Mouse (Mus musculus): ENCODE measurements around the gene Rfxank.
A peak's percentile ranks its signal among the peaks of the same experiment; 100 is the strongest.

Gene Rfxank

DNA sequence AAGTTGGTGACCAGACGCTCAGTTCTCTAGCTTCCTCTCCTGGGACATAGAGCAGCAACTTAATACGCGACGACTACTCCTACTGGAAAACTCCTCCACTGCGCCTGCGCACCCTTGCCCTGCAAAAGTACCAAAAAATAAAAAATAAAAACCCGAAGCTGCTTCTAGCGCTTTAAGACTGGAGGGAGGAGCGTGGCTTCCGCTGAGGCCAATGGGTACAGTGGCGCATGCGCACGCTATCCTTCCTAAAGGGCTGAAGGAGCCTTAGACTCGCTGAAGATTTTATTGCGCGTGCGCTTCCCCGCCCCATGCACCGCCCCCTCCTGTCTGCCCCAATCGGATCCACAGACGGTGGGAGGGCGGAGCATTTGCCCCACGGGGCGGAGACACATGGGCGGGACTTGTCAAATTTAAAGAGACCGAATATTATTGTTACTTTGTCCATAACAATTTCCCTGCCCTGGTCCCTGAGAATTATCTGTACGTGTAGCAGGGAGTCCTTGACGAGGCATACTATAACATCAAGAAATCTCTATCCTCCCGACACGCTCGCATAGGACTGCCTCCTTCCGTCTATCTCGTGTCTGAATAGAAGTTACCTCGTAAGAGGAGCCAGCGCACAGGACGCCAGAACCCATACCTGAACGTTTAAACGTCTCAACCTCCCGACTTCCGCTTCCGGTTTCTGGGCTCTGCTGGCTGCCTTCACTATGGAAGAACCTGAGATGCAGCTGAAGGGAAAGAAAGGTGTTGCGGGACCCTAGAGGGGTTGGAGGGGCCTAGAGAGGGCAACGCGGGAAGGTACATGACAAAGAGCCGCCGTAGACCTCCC, at the start of gene Rfxank, which contains the start of the genes Borcs8 and Mef2b:
Rfxank (minus strand) TSS at position 129 of the 832 bp plus-strand sequence.
Borcs8 (plus strand) TSS at position 474 of the 832 bp plus-strand sequence.
Mef2b (plus strand) TSS at position 686 of the 832 bp plus-strand sequence.
- DNase-seq (ENCODE audit: low spot score) = peak; percentile 84

DNA sequence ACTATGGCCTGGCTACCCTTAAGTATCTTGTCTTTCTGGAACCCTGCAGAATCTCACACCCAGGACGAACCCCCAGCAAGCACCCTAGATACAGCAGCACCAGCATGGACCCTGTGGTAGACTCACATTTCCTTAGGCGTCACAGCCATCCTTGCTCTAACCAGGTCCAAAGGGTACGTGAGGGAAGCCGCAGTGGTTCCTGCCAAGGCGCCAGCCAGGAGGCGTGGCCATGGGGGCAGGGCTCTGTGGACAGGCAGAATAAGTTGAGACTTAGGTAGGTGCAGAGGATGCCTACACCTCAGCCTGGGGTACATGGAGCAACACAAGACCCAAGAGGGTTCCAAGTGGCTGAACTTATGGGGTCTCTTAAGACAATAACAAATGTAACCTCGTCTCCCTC, 49.8 kb upstream of the Rfxank start:
- no peak for DNase-seq (ENCODE audit: low spot score)

DNA sequence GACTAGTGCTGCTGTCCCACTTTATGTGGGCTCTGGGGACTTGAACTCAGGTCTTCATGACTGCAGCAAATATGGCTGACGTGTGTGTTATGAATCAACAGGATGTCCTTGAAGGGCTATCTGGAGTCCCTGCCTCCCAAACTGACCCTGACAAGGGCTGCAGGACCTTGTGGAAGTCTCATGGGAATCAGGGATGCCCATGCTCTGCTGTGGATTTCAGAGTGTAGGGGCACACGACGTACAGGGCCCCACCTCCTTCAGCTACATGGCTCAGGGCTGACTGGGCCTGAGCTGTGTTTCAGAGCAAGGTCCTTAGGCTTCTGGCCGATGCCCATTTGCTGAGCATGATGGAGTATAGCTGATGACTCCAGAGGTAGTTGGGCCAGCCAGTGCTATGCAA, 44.2 kb upstream of the Rfxank start:
- DNase-seq (ENCODE audit: low spot score) = no peak

DNA sequence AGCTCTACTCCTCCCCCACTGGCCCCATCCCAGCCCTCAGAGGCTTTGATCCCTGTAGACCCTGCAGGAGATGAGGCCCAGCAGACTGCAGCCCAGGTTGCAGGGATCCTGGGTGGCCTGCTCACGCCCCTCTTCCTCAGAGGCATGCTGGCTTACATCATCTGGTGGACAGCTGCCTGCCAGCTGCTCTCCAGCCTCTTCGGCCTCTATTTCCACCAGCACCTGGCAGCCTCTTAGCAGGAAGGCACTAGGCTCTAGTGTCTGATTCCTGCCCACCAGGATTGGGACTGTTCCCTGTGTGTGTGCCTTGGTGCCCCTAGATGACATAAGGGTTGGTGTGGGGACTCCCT, 42.9 kb upstream of the Rfxank start:
- DNase-seq (ENCODE audit: low spot score) = no peak

DNA sequence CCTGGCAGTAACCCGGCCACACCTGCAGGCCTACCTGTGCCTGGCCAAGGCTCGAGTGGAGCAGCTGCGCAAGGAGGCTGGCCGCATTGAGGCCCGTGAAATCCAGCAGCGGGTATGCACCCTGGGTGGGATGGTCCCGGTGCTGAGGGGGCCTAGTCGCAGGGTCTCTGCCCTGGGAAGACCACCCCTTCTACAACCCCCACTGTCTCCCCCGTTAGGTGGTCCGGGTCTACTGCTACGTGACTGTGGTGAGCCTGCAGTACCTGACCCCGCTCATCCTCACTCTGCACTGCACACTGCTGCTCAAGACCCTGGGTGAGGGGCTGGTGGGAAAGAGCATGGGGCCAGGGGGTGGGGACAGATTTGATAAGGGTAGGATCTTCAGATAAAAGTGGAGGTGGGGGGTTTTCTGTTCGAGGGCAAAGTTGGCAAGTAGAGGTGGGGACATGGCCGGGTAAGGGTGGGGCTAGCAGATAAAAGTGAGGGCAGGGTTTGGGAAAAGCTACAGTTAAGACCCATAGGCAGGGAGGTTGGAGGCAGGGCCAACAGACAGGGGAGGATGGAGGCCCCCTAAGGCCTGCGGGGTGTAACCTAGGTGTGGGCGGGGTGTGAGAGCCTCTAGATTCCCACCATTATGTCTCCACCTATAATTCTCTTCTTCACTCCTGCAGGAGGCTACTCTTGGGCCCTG, 42.4 kb upstream of the Rfxank start:
- no peak for DNase-seq (ENCODE audit: low spot score)

DNA sequence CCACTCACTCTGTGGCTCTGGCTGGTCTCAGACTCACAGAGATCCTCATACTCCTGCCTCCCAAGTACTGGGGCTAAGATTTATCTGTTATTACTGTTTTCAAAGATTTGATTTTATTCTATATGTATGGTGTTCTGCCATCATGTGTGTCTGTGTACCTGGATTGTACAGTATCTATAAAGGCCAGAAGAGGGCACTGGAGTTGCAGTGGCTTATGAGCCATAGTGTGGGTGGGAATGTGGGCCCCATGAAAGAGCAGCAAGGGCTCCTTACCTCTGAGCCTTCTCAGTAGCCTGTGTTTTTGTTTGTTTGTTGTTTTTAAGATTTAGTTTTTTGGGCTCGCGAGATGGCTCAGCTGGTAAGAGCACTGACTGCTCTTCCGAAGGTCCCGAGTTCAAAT, 40.1 kb upstream of the Rfxank start:
- DNase-seq (ENCODE audit: low spot score) = no peak

DNA sequence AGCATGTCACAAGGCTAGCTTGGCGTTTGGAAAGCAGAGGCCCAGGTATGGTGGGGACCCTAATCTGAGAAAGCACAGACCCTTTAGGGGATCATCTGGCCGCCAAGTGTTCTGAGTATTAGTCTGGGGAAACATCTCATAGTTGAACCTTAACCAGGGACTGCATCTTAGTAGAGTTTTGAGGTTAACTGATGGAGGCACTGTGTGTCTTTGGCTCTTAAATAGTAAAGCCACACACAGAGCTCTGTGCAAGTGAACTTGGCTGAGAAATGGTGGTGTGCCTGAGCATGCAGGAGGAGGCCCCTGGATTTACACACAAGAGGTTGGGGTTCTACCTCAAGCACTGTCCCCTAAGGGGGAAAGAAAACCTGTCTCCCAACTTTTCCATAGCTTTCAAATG, 39.3 kb upstream of the Rfxank start:
- no peak for DNase-seq (ENCODE audit: low spot score)

DNA sequence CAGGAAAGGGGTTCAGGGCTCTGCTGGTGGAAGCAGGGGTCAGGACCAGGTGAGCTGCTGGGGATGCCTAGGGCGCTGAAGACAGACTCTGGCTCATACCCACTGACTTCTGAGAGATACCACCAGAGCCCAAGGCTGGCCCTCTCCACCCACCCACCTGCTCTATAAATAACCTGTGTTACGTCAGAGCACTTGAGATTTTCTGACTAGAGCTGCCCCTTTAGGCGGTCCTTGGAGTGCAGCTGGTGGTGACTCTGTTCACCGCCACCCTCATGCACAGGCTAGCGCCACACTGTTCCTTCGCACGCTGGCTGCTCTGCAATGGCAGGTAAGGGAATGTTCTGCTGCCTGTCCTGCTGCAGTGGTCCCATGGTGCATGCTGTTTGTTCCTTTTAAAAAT, 35.1 kb upstream of the Rfxank start:
- no peak for DNase-seq (ENCODE audit: low spot score)

DNA sequence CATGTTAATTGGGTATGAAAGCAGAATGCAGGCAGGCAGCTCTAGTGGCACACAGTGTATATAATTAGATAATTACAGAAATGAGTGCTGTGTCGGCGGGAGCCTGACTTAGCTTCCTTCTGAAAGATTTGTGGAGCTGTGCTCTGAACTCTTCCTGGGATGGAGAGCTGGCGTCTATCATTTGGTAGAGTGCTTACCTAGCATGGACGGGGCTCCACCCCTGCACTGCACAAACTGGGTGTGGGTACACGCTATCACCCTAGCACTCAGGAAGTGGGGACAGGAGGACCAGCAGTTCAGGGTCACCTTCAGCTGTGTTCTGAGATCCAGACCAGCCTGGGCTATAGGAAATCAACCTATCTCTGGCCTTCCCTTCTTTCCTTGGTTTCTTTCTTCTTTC, 34.4 kb upstream of the Rfxank start:
- DNase-seq (ENCODE audit: low spot score) = no peak

DNA sequence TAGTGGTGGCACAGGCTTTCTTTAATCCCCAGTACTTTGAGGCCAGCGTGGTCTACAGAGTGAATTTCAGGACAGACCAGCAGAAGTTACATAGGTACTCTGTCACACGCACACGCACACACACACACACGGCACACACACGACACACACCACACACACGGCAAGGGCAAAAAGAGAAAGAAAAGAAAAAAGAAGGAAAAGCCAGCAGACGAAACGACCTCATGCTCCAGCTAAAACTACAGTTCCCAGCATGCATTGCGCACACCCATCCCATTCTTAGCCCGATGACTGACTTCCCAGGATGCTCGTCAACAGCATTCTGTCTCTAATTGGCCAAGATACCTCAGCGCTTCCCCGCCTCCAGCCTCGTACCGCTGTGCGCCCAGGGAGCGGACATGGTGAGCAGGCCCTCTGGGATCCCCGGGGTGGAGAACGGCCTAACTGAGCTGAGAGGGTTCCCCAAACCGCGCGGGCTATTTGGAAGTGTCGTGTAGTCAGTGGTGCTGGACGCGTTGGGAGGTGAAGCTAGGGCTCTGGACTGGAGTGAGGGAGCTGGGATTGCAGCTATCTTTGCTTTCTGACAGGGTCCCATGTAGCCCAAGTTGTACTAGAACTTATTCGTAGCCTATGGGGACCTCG, 33.2 kb upstream of the Rfxank start, which contains the start of gene Tmem161a:
Tmem161a (plus strand) TSS at position 314 of the 639 bp plus-strand sequence.
- peak; percentile 85 for DNase-seq (ENCODE audit: low spot score)

DNA sequence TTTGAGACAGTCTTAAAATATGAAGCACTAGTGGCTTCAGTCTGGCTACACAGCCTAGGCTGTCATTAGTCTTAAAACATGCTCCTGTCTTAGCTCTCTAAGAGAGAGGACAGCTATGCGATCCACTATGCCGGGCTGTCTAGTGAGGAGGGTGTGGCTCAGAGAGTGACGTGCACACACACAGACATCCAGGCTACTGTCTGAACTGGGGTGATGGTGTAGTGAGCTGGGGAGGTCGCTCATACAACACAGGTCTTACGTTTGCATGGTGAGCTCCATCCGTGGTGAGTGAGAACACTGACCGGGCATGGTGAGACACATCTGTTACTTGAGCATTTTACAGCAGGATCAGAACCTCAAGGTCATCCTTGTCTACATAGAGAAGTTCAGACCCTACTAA, 32.3 kb upstream of the Rfxank start:
- DNase-seq (ENCODE audit: low spot score) = no peak

DNA sequence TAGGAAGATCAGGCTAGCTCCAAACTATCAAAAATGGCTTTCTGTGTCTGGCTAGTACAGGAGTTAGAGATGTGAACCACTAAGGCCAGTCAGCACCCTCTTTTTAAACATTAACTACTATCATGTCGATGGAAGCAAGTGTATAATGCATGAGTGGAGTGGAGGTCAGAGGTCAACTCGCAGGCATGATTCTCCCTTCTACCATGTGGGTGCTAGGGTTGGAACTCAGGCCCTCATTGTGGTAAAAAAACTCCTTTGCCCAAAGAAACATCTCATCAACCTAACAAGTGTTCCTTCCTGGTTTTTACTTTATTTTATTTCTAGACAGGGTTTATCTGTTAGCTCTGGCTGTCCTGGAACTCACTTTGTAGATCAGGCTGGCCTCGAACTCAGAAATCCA, 31.8 kb upstream of the Rfxank start:
- no peak for DNase-seq (ENCODE audit: low spot score)

DNA sequence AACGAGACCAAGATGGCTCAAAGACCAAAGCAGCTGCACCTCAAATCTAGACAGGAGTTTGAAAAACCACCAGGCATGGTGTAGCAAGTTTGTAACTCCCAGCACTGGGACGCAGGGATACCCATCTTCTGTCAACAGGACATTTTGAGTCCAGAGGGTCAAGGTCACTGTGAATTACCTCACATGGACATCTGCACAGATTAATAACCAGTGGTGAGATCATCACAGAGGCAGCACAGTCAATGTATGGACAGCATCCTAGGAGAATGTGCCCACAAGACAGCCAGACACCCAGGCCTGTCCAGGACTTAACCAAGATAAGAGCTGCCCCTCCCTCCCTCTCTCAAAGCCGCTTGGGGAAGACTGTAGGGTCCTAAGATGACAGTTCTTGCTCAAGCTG, 31.2 kb upstream of the Rfxank start:
- no peak for DNase-seq (ENCODE audit: low spot score)

DNA sequence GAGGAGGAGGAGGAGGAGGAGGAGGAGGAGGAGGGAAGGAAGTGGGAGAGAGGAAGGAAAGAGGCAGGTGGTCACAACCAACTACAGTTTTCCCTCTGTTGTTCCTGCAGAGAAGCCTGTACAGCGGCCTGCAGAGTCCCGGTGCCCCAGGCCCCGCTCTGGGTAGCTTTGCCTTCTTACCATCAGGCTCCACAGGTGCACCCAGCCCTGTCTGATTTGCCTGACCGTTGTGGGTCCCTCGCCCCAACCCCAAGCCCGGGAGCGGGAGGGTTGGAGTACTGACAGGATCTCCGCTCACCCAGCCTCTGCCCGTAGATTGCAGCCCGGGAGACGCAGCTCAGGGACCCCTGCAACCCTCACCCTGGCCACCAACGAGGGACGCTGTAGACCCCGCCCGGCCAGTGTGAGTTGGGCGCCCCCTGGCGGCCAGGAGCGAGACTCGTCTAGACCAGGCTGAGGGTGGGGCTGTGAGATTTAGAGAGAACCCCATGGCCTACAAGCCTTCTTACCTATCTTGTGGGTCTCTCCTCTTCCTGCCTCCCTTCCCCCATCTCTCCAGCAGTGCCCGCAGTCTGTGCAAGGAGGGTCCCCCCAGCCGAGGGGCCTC, 27.7 kb upstream of the Rfxank start:
- DNase-seq (ENCODE audit: low spot score) = peak; percentile 39

DNA sequence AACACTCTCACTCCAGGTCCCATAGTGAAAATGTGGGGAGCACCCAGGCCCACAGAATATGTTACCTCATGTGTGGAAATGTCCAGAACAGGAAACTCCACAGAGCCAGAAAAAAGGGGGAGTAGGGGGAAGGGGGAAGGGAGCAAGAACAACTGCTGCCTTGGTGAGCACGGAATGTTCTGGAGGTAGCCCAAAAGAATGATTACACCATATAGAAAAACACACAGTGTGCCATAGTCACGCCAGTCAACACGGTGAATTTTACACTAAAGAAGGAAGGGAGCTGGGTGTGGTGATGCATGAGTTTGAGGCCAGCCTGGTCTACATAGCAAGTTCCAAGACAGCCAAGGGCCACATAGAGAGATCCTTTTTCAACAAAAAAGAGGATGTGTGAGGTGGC, 24.4 kb upstream of the Rfxank start:
- DNase-seq (ENCODE audit: low spot score) = no peak

DNA sequence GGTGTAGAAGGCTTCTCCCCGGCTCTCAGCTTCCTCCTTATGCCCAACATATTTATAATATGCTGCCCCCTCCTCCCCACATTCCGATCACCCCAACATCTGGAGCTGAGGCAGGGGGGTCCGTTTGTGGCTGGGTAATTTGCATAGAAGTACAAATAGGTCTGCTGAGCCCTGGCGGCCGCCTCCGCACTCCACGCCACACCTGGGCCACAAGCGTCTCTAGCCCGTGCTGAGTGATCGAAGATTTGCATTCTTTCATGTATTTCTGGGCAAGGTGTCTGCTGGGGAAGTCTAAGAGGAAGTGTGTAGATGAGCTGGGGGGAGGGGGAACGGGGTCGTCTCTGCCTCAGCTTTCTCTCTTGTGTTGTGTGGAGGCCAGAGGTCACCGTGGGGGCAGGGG, 21.1 kb upstream of the Rfxank start:
- DNase-seq (ENCODE audit: low spot score) = no peak

DNA sequence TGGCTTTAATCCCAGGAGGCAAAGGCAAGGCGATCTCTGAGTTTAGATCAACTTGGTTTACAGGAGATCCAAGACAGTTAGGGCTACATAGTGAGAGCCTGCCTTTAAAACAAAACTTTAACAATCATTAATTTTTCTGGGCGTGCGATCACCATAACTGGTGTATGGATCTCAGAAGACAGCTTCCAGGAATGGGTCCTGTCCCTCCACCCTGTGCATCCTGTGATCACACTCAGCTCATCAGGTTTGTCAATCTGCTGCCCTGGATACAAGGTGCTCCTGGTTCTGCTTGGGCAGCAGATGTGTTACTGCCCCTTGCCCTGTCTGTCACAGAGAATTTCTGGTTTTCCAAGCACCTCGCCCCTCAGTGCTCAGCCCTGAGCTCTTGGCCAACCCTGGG, 20.3 kb upstream of the Rfxank start:
- DNase-seq (ENCODE audit: low spot score) = no peak

DNA sequence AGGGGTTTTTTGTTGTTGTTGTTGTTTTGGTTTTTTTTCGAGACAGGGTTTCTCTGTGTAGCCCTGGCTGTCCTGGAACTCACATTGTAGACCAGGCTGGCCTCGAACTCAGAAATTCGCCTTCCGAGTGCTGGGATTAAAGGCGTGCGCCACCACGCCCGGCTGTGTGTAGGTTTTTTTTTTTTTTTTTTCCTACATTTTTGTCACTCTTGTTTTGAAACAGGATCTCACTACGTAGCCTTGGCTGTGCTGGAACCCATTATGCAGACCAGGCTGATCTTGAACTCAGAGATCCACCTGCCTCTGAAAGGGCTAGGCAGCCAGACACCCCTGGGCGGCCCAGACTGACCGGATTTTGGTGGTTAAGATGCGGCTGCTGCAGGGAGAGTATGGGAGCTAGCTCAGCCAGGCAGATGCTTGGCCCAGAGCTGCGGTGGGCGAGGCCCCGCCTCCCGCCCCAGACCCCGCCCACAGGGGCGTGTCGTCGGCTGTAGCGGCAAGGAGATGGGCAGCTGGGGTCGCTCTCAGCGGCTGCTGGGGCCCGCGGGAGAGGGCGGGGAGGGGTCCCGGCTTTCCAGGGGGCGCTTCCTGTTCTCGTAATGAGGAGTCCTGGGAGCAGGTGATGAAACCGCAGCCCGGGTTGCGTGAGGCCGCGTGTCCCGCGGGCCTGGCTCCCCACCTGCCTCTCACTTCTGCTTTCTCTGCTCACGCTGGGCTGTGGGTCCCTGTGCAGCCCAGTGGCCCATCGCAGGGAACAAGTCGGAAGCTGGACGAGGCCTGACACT, 19.3 kb upstream of the Rfxank start:
- peak; percentile 34 for DNase-seq (ENCODE audit: low spot score)

DNA sequence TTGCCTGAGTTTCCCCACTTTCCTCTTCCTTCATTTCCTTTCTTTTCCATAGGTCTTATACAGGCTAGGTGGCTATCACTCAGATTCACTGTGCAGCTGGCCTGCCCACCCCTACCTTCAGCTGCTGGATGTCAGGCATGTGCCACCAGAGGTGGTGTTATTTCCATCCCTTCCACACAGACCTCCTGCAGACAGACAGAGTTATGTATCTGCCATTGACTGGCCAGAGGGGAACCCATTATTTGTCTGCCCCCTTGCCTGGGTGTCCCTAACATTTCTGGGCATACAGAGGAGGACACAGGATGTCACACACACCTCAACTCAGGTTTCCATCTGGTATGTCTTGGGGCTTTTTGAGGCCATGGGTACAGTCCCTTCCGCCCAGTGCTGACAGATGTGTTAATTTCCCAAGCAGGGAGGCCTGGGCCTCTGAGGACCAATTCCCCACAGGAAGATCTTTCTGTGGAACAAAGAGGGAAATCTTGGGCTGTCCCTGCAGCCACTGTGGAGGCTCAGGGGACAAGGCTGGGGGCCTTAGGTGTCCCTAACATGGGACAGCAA, 18.4 kb upstream of the Rfxank start:
- DNase-seq (ENCODE audit: low spot score) = no peak

DNA sequence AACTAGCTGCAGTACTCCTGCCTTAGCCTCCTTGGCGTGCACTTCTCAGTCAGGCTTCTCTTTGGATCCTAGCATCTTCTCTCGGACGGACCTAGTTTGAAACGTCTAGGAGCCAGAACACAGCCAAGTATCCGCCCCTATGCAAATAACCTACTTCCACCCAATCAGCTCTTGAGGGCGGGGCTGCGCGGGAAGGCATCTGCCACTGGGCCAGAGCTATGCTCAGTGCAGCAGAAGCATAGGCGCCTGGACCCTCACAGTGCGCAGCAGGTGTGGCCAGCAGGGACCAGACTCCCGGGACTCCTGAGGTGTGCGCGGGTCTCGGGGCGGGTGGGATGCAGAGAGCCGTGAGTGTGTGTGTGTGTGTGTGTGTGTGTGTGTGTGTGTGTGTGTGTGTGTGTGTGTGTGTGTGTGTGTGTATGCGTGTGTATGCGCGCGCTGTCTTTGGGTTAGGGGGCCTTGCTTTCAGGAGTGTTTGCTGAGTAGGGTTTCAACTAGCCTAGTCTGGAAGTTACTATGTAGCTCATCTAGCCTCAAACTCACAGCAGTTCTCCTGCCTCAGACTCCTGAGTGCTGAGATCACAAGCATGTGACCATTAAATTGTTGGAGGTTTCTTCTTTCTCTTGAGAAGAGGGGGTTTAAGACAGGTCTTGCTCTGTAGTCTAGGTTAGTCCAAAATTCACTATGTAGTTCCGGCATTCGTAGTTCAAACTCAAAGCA, 13.7 kb upstream of the Rfxank start:
- DNase-seq (ENCODE audit: low spot score) = peak; percentile 31

DNA sequence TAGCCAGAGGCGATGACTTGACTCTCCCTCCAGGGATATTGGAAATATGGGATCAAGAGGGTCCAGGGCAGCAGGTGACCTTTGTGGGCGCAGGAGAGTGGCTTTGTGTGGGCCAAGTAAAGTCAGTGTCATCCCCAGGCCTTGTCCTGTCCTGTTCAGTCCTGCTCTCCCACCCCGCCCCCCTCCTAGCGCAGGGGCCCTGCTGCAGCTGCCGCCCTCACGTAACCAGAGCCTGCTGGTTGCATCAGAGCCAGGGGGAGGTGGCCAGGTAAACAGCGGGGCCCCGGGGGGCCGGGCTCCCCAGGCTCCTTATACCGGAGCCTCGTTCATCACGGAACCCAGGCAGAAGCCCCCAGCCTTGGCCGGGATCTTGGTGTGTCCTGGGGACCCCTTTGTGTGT, 11.2 kb upstream of the Rfxank start:
- no peak for DNase-seq (ENCODE audit: low spot score)
